Mouse (Mus musculus) hindbrain, embryonic 12.5 days (tissue): Measurements from ENCODE around the gene Cemip2. TPM values are rescaled to one million over a fixed set of nuclear protein-coding genes. Genes with fewer than 3 reads are reported as not detected.

Experiments
- ATAC-seq: fragments of 200-750 bp; cut with Nextera tagmentation; 2 replicates; pipeline ENCODE4 v1.8.0; 2017; ENCODE audit warnings: moderate TSS enrichment; ENCODE audit not compliant: low FRiP score
- H3K27ac ChIP-seq: fragments of 300-500 bp; sonication (generic); 2 replicates; pipeline ENCODE4 v1.5.1; 2016; ENCODE audit warnings: mild to moderate bottlenecking
- H3K27me3 ChIP-seq: fragments of 300-500 bp; sonication (generic); 2 replicates; pipeline ENCODE4 v1.6.1; 2016; ENCODE audit warnings: mild to moderate bottlenecking
- H3K36me3 ChIP-seq: fragments of 300-500 bp; sonication (generic); 2 replicates; pipeline ENCODE4 v1.6.1; 2016; ENCODE audit warnings: mild to moderate bottlenecking
- H3K4me1 ChIP-seq: fragments of 300-500 bp; sonication (generic); 2 replicates; pipeline ENCODE4 v1.6.1; 2016
- H3K4me2 ChIP-seq: fragments of 300-500 bp; sonication (generic); replicated peaks from 2 replicates; pipeline ENCODE4 v1.6.1; 2016; ENCODE audit warnings: mild to moderate bottlenecking
- H3K4me3 ChIP-seq: fragments of 300-500 bp; sonication (generic); 2 replicates; pipeline ENCODE4 v1.5.1; 2016; ENCODE audit warnings: mild to moderate bottlenecking
- H3K9ac ChIP-seq: fragments of 300-500 bp; sonication (generic); 2 replicates; pipeline ENCODE4 v1.6.1; 2016; ENCODE audit warnings: mild to moderate bottlenecking, moderate library complexity
- H3K9me3 ChIP-seq: fragments of 300-500 bp; sonication (generic); replicated peaks from 2 replicates; pipeline ENCODE4 v1.6.1; 2016; ENCODE audit warnings: mild to moderate bottlenecking
- WGBS: fragments of 180-500 bp; shearing (Covaris S2); methylation state at CpG from one replicate; pipeline ENCODE4 v1.1.7; 2016; 5-methylcytosine and 5-hydroxymethylcytosine counted together
- polyA plus RNA-seq: library from polyadenylated mRNA; unstranded; fragments of >200 nt; fragmentation: Nextera tagmentation; extraction: Ambion mirVana; gene quantifications from 2 replicates; pipeline ENCODE4 v1.2.1, GENCODE M21; 2016

Gene Cemip2
- 90.3 and 92.0 TPM in 2 replicates for polyA plus RNA-seq

GRCm38 (mm10) chr19:21778147-21778917 lies at the start of gene Cemip2:
Gene Cemip2 (plus strand): TSS chr19:21778342.
- H3K4me2 ChIP-seq = peak within 1 kb of the TSS; percentile 80
- under 1% methylated on average over 68 of the region's 75 CpGs for WGBS
- H3K9ac ChIP-seq = peak within 1 kb of the TSS; percentile 94
- no peaks in the 10 kb centered on the region for H3K27me3 ChIP-seq
- peak within 1 kb of the TSS; percentile 92 for H3K4me3 ChIP-seq
- no peaks in the 10 kb centered on the region for H3K36me3 ChIP-seq
- peak; percentile 94 for ATAC-seq
- peak within 1 kb of the TSS; percentile 97 for H3K27ac ChIP-seq
- H3K9me3 ChIP-seq = no peaks in the 10 kb centered on the region
- peaks cover 44% of the 10 kb centered on the region for H3K4me1 ChIP-seq

- peaks cover 6% of the 10 kb centered on the region for H3K4me1 ChIP-seq
- ATAC-seq = no peak
- no peaks in the 10 kb centered on the region for H3K9me3 ChIP-seq
- H3K9ac ChIP-seq = no peak overlapping the region
- no peaks in the 10 kb centered on the region for H3K27me3 ChIP-seq
- 90% methylated on average over 6 of the region's 6 CpGs for WGBS
- no peak overlapping the region for H3K4me3 ChIP-seq
- H3K27ac ChIP-seq = no peak overlapping the region
- no peaks in the 10 kb centered on the region for H3K36me3 ChIP-seq
- H3K4me2 ChIP-seq = no peak overlapping the region
Observed at GRCm38 (mm10) chr19:21728342-21728741, 49.8 kb upstream of the Cemip2 start.

GRCm38 (mm10) chr19:21731887-21732286 lies 46.3 kb upstream of the Cemip2 start:
- H3K4me2 ChIP-seq = no peak overlapping the region
- WGBS = 78% methylated on average over 5 of the region's 5 CpGs
- H3K27ac ChIP-seq = no peak overlapping the region
- no peak for ATAC-seq
- H3K4me3 ChIP-seq = no peak overlapping the region
- no peaks in the 10 kb centered on the region for H3K9me3 ChIP-seq
- no peak overlapping the region for H3K9ac ChIP-seq
- H3K36me3 ChIP-seq = no peaks in the 10 kb centered on the region
- no peaks in the 10 kb centered on the region for H3K27me3 ChIP-seq
- no peaks in the 10 kb centered on the region for H3K4me1 ChIP-seq

GRCm38 (mm10) chr19:21733176-21733575 lies 45.0 kb upstream of the Cemip2 start:
- Histone ChIP-seq H3K27me3 (no peaks in the 10 kb centered on the region), H3K27ac (no peak overlapping the region), H3K9me3 (no peaks in the 10 kb centered on the region), H3K4me2 (no peak overlapping the region), H3K4me1 (no peaks in the 10 kb centered on the region), H3K36me3 (no peaks in the 10 kb centered on the region), H3K4me3 (no peak overlapping the region), H3K9ac (no peak overlapping the region)
- WGBS = 89% methylated on average over 2 of the region's 2 CpGs
- no peak for ATAC-seq

GRCm38 (mm10) chr19:21734112-21734511 lies 44.0 kb upstream of the Cemip2 start:
- Histone ChIP-seq H3K9me3 (no peaks in the 10 kb centered on the region), H3K9ac (no peak overlapping the region), H3K4me1 (no peaks in the 10 kb centered on the region), H3K36me3 (no peaks in the 10 kb centered on the region), H3K27me3 (no peaks in the 10 kb centered on the region), H3K4me2 (no peak overlapping the region), H3K4me3 (no peak overlapping the region), H3K27ac (no peak overlapping the region)
- 37% methylated on average over 5 of the region's 5 CpGs for WGBS
- no peak for ATAC-seq

GRCm38 (mm10) chr19:21737446-21737845 lies 40.7 kb upstream of the Cemip2 start:
- H3K4me2 ChIP-seq = no peak overlapping the region
- no peak overlapping the region for H3K9ac ChIP-seq
- no peaks in the 10 kb centered on the region for H3K27me3 ChIP-seq
- no peak for ATAC-seq
- no peaks in the 10 kb centered on the region for H3K36me3 ChIP-seq
- 68% methylated on average over 18 of the region's 18 CpGs for WGBS
- H3K9me3 ChIP-seq = no peaks in the 10 kb centered on the region
- H3K4me3 ChIP-seq = no peak overlapping the region
- no peak overlapping the region for H3K27ac ChIP-seq
- H3K4me1 ChIP-seq = no peaks in the 10 kb centered on the region

GRCm38 (mm10) chr19:21737881-21738590 lies 40.1 kb upstream of the Cemip2 start:
- no peaks in the 10 kb centered on the region for H3K9me3 ChIP-seq
- H3K27me3 ChIP-seq = no peaks in the 10 kb centered on the region
- no peak for ATAC-seq
- no peak overlapping the region for H3K4me2 ChIP-seq
- no peak overlapping the region for H3K9ac ChIP-seq
- H3K27ac ChIP-seq = no peak overlapping the region
- no peak overlapping the region for H3K4me3 ChIP-seq
- no peaks in the 10 kb centered on the region for H3K4me1 ChIP-seq
- 65% methylated on average over 17 of the region's 17 CpGs for WGBS
- no peaks in the 10 kb centered on the region for H3K36me3 ChIP-seq

GRCm38 (mm10) chr19:21738591-21739280 lies 39.4 kb upstream of the Cemip2 start:
- H3K9me3 ChIP-seq = no peaks in the 10 kb centered on the region
- no peaks in the 10 kb centered on the region for H3K4me1 ChIP-seq
- H3K36me3 ChIP-seq = no peaks in the 10 kb centered on the region
- no peak overlapping the region for H3K4me3 ChIP-seq
- H3K4me2 ChIP-seq = no peak overlapping the region
- no peak for ATAC-seq
- no peak overlapping the region for H3K9ac ChIP-seq
- H3K27me3 ChIP-seq = no peaks in the 10 kb centered on the region
- H3K27ac ChIP-seq = no peak overlapping the region
- WGBS = 91% methylated on average over 18 of the region's 18 CpGs

GRCm38 (mm10) chr19:21742138-21742537 lies 36.0 kb upstream of the Cemip2 start:
- Histone ChIP-seq H3K9ac (no peak overlapping the region), H3K4me3 (no peak overlapping the region), H3K27ac (no peak overlapping the region), H3K9me3 (no peaks in the 10 kb centered on the region), H3K4me1 (no peaks in the 10 kb centered on the region), H3K36me3 (no peaks in the 10 kb centered on the region), H3K4me2 (no peak overlapping the region), H3K27me3 (no peaks in the 10 kb centered on the region)
- WGBS = 87% methylated on average over 12 of the region's 12 CpGs
- ATAC-seq = no peak

GRCm38 (mm10) chr19:21745586-21745985 lies 32.6 kb upstream of the Cemip2 start:
- no peaks in the 10 kb centered on the region for H3K36me3 ChIP-seq
- H3K9ac ChIP-seq = no peak overlapping the region
- H3K27me3 ChIP-seq = no peaks in the 10 kb centered on the region
- WGBS = 93% methylated on average over 2 of the region's 2 CpGs
- no peaks in the 10 kb centered on the region for H3K4me1 ChIP-seq
- ATAC-seq = no peak
- H3K4me3 ChIP-seq = no peak overlapping the region
- H3K4me2 ChIP-seq = no peak overlapping the region
- no peak overlapping the region for H3K27ac ChIP-seq
- H3K9me3 ChIP-seq = no peaks in the 10 kb centered on the region

GRCm38 (mm10) chr19:21747356-21747755 lies 30.8 kb upstream of the Cemip2 start:
- H3K9ac ChIP-seq = no peak overlapping the region
- no peak for ATAC-seq
- WGBS = 23% methylated on average over 4 of the region's 4 CpGs

GRCm38 (mm10) chr19:21750154-21750553 lies 28.0 kb upstream of the Cemip2 start:
- no peak overlapping the region for H3K27ac ChIP-seq
- ATAC-seq = no peak
- WGBS = 74% methylated on average over 2 of the region's 2 CpGs

More at GRCm38 (mm10) chr19:21747356-21747755, 30.8 kb upstream of the Cemip2 start:
- no peaks in the 10 kb centered on the region for H3K4me1 ChIP-seq
- no peaks in the 10 kb centered on the region for H3K9me3 ChIP-seq
- H3K36me3 ChIP-seq = no peaks in the 10 kb centered on the region
- no peak overlapping the region for H3K27ac ChIP-seq
- H3K4me3 ChIP-seq = no peak overlapping the region
- H3K27me3 ChIP-seq = no peaks in the 10 kb centered on the region
- H3K4me2 ChIP-seq = no peak overlapping the region

More at GRCm38 (mm10) chr19:21750154-21750553, 28.0 kb upstream of the Cemip2 start:
- Histone ChIP-seq H3K9ac (no peak overlapping the region), H3K9me3 (no peaks in the 10 kb centered on the region), H3K4me2 (no peak overlapping the region), H3K4me3 (no peak overlapping the region), H3K36me3 (no peaks in the 10 kb centered on the region), H3K27me3 (no peaks in the 10 kb centered on the region), H3K4me1 (no peaks in the 10 kb centered on the region)
